ENCODE assay signal across 8 mouse cellular contexts in the genomic region with DNA sequence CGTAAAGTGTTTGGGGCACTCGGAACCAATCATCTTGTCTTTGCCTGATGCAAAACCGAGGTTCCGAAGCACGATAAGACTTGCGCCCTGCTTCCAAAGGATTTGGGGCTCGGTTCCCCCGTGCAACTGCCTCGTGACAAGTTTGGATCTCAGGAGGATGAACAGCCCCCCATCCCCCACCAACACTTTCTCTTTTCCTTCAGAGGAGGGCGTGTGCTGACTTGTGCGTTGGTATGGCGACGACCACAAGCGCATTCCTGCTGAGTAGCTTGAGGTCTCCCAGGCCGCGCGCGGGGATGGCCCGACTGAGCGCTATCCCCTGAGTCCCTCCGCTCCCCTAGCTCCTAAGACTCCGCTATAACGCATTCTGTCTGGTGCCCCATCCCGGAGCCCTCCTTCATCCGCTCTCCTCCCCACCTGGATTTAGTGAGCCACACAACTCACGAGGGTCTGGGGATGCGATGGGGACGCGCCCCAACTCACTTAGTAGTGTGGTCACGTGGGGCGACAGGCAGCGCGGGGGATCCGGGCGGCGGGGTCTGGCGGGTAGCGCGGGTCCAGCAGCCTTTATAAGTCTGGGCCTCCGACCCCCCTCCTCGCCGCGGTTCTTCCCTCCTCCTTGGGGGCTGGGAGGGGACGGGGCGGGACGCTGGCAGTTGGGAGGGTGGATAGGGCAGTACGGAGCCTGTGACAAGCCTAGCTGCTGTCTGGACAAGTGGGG. TPM values are rescaled to one million over a fixed set of nuclear protein-coding genes. Genes with fewer than 3 reads are reported as not detected.
A peak's percentile ranks its signal among the peaks of the same experiment; 100 is the strongest.
DNase-seq lines count a peak whose midpoint lies in the region; ATAC-seq and TF ChIP-seq lines count a peak whose summit lies in the region.

Gene Pltp (minus strand): TSS at position 611 of the 721 bp plus-strand sequence.

- DNase-seq in 3T3-L1 (ENCODE audit: low read depth, low spot score) (peak; percentile 90), ES-CJ7 (ENCODE audit: low read depth, low spot score) (peak; percentile 95)
- peak; percentile 47 for DNase-seq in embryo, embryonic 11.5 days (ENCODE audit: low read depth, low spot score)
- DNase-seq in heart, adult 9 months (ENCODE audit: low spot score in 2 of 2), result peak; percentile 72 to 81
- DNase-seq in kidney, postnatal 0 days (ENCODE audit: low spot score), result peak; percentile 84
- DNase-seq in neural tube, embryonic 11.5 days (ENCODE audit: low spot score), result peak; percentile 82
- no peak for DNase-seq in cerebellum, adult 11-12 months

- H3K36me3 ChIP-seq in kidney, postnatal 0 days (ENCODE audit: insufficient read depth, low read length), result no peaks in the 10 kb centered on the region
- H3K36me3 ChIP-seq in liver, embryonic 16.5 days (ENCODE audit: control insufficient read depth, insufficient read depth), result no peaks in the 10 kb centered on the region
- H3K36me3 ChIP-seq in neural tube, embryonic 11.5 days (ENCODE audit: control insufficient read depth, insufficient read depth, low read length), result no peaks in the 10 kb centered on the region

- WGBS in kidney, postnatal 0 days, result under 1% methylated on average over 47 of the region's 47 CpGs
- WGBS in liver, embryonic 16.5 days (ENCODE audit: insufficient replicate concordance), result under 1% methylated on average over 44 of the region's 47 CpGs
- WGBS in neural tube, embryonic 11.5 days, result under 1% methylated on average over 45 of the region's 47 CpGs

- 0 out of 2 replicates have a peak within 1 kb of the TSS, but pooled peaks have one; percentile 47 for H3K27ac ChIP-seq in kidney, postnatal 0 days
- no peak within 1 kb of the TSS for H3K27ac ChIP-seq in liver, embryonic 16.5 days (ENCODE audit: low read length)
- H3K27ac ChIP-seq in neural tube, embryonic 11.5 days (ENCODE audit: low read depth, low read length), result peak within 1 kb of the TSS; percentile 39; the same call in 1 of the 2 replicates

- peak within 1 kb of the TSS; percentile 62; the same call in 1 of the 2 replicates for H3K9ac ChIP-seq in kidney, postnatal 0 days (ENCODE audit: low read depth, low read length)
- H3K9ac ChIP-seq in liver, embryonic 16.5 days (ENCODE audit: low read depth, low read length), result no peak within 1 kb of the TSS
- H3K9ac ChIP-seq in neural tube, embryonic 11.5 days (ENCODE audit: low read length), result peak within 1 kb of the TSS; percentile 49

- peak within 1 kb of the TSS; percentile 95 for H3K4me2 ChIP-seq in kidney, postnatal 0 days (ENCODE audit: low read length)
- peak within 1 kb of the TSS; percentile 51 for H3K4me2 ChIP-seq in liver, embryonic 16.5 days (ENCODE audit: low read depth, low read length)
- peak within 1 kb of the TSS; percentile 97 for H3K4me2 ChIP-seq in neural tube, embryonic 11.5 days (ENCODE audit: low read depth)

- ATAC-seq in kidney, postnatal 0 days (replicated peaks; ENCODE audit: low FRiP score, low read depth), result peak; percentile 40
- ATAC-seq in liver, embryonic 16.5 days (ENCODE audit: low read depth), result no peak
- peak; percentile 87 for ATAC-seq in neural tube, embryonic 11.5 days (ENCODE audit: insufficient read depth, low FRiP score, low TSS enrichment)

- H3K27me3 ChIP-seq in kidney, postnatal 0 days (ENCODE audit: insufficient read depth, low read length), result no peaks in the 10 kb centered on the region; the same call in 1 of the 2 replicates
- H3K27me3 ChIP-seq in liver, embryonic 16.5 days (ENCODE audit: control insufficient read depth, insufficient read depth, low read depth, low read length), result peaks cover 46% of the 10 kb centered on the region
- H3K27me3 ChIP-seq in neural tube, embryonic 11.5 days (ENCODE audit: control insufficient read depth, insufficient read depth, low read length), result peaks cover 8% of the 10 kb centered on the region

- TF ChIP-seq CTCF in kidney, postnatal 0 days (IDR thresholded peaks at IDR 0.05; ENCODE audit: low read depth), result no peak

- no peaks in the 10 kb centered on the region for H3K9me3 ChIP-seq in kidney, postnatal 0 days (replicated peaks; ENCODE audit: low read length)
- no peaks in the 10 kb centered on the region for H3K9me3 ChIP-seq in liver, embryonic 16.5 days (replicated peaks; ENCODE audit: control insufficient read depth, low read length)
- H3K9me3 ChIP-seq in neural tube, embryonic 11.5 days (ENCODE audit: control insufficient read depth, low read length), result no peaks in the 10 kb centered on the region

- peak within 1 kb of the TSS; percentile 39 for H3K4me3 ChIP-seq in kidney, postnatal 0 days (replicated peaks; ENCODE audit: low read depth, low read length)
- peak within 1 kb of the TSS; percentile 45 for H3K4me3 ChIP-seq in liver, embryonic 16.5 days (ENCODE audit: low read depth, low read length)
- H3K4me3 ChIP-seq in neural tube, embryonic 11.5 days (ENCODE audit: low read depth, low read length), result peak within 1 kb of the TSS; percentile 48

- peaks cover 17% of the 10 kb centered on the region; the same call in 1 of the 2 replicates for H3K4me1 ChIP-seq in kidney, postnatal 0 days (replicated peaks; ENCODE audit: insufficient read depth, low read length)
- peaks cover 3% of the 10 kb centered on the region for H3K4me1 ChIP-seq in liver, embryonic 16.5 days (ENCODE audit: control insufficient read depth, low read depth, low read length)
- H3K4me1 ChIP-seq in neural tube, embryonic 11.5 days (ENCODE audit: control insufficient read depth, insufficient read depth, low read length), result peaks cover 12% of the 10 kb centered on the region

RNA-seq across cellular contexts. Expression of gene Pltp, which starts in this region (rescaled TPM):
- polyA plus RNA-seq in kidney, postnatal 0 days (2015; fragmentation: Nextera tagmentation; extraction: Ambion mirVana), result 43.9 and 45.4 TPM in 2 replicates
- polyA plus RNA-seq in liver, embryonic 16.5 days (2015; fragmentation: Nextera tagmentation; extraction: Ambion mirVana), result 23.1 and 27.4 TPM in 2 replicates
- 58.4 and 58.9 TPM in 2 replicates for polyA plus RNA-seq in neural tube, embryonic 11.5 days (2014; fragmentation: Nextera tagmentation; extraction: Ambion mirVana)
